In the genomic region with DNA sequence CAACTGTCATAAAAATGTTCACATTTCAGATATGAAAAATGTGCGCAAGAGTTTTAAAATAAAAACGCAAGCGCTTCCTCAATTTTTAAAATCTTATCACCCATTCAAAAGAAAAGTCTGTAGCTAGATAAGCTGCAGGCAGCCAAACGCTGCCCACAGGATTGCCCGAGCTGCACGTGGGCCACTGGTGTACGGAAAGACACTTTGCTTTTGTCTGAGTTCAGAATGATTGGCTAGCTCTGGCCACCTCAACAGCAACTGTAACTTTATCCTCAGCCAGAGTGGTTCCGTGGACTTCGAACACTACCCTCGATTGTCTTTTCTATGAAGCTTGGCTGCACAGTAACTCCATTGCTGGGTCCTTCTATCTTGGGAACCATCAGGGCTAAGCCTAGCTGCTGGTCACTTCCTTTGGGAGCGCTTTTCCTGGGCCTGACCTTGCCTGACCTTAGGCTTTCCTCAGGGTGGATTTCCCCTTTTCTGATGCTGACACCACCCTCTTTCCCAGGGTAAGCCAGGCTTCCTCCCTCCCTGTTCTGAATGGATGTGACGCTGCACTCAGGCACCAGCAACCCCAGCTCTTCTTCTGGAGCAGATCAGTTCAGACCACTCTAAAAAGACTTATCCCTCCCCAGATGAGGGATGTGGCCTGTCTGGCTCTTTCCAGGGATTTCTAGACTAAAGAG, we compare ENCODE assay signal across 9 mouse cellular contexts.
DNase-seq lines count a peak whose midpoint lies in the region; ATAC-seq and TF ChIP-seq lines count a peak whose summit lies in the region.
"Had no signal": no experiment of that assay in that cellular context is flagged by ENCODE, and none has a peak within 500 bp of the region (broad histone marks: within the 10 kb centered on the region; RNA-seq: fewer than 3 reads in every experiment).

No protein-coding gene starts in this region.

- no peak for TF ChIP-seq CTCF in spleen, adult 2 months (IDR thresholded peaks at IDR 0.05; ENCODE audit: extremely low read depth, insufficient read depth, insufficient read length, insufficient replicate concordance)
- TF ChIP-seq CTCF in forebrain, postnatal 0 days (IDR thresholded peaks at IDR 0.05; ENCODE audit: low read depth): no peak

- TF ChIP-seq POLR2A in spleen, adult 2 months (IDR thresholded peaks at IDR 0.05; ENCODE audit: low read depth, low read length): no peak

- no peak for ATAC-seq in heart, embryonic 15.5 days (replicated peaks; ENCODE audit: insufficient number of reproducible peaks, insufficient read depth, low FRiP score, low read depth)
- ATAC-seq in liver, embryonic 13.5 days (ENCODE audit: low read depth): no peak
- ATAC-seq in forebrain, postnatal 0 days: no peak

- peak overlapping the region; percentile 29; the same call in 1 of the 2 replicates for H3K27ac ChIP-seq in spleen, adult 2 months (ENCODE audit: insufficient read depth, low read length)
- peak overlapping the region; percentile 59 for H3K27ac ChIP-seq in heart, embryonic 15.5 days
- peak overlapping the region; percentile 75 for H3K27ac ChIP-seq in liver, embryonic 13.5 days
- H3K27ac ChIP-seq in forebrain, postnatal 0 days (ENCODE audit: low read depth, low read length): no peak overlapping the region

- no peak for DNase-seq in spleen, adult 2 months (ENCODE audit: low read depth in 1 of 2, low spot score in 2 of 2)
- no peak for DNase-seq in spleen, adult 12 weeks (ENCODE audit: low spot score)
- no peak for DNase-seq in liver, embryonic 13.5 days
- no peak for DNase-seq in left cerebral cortex, adult 8-10 months (ENCODE audit: low spot score in 2 of 2)
- DNase-seq in forebrain, postnatal 0 days: no peak
- DNase-seq in layer of hippocampus, postnatal 36 days: no peak
- DNase-seq in cerebellum, adult 11 months: no peak
- DNase-seq: spleen, adult 18-20 months had no signal

- peaks cover 6% of the 10 kb centered on the region for H3K4me1 ChIP-seq in spleen, adult 2 months (ENCODE audit: control insufficient read depth, insufficient read depth, insufficient read length)
- peaks cover 55% of the 10 kb centered on the region for H3K4me1 ChIP-seq in heart, embryonic 15.5 days (replicated peaks)
- H3K4me1 ChIP-seq in liver, embryonic 13.5 days (replicated peaks): peaks cover 100% of the 10 kb centered on the region
- no peaks in the 10 kb centered on the region for H3K4me1 ChIP-seq in forebrain, postnatal 0 days (ENCODE audit: insufficient read depth)

- H3K4me3 ChIP-seq in spleen, adult 2 months (ENCODE audit: extremely low read depth, insufficient read depth, insufficient read length): no peak overlapping the region
- no peak overlapping the region for H3K4me3 ChIP-seq in heart, embryonic 15.5 days
- H3K4me3 ChIP-seq in liver, embryonic 13.5 days (replicated peaks): peak overlapping the region; percentile 16; the same call in 1 of the 2 replicates
- no peak overlapping the region for H3K4me3 ChIP-seq in forebrain, postnatal 0 days (ENCODE audit: low read depth, low read length)

- no peaks in the 10 kb centered on the region for H3K9me3 ChIP-seq in heart, embryonic 15.5 days (replicated peaks)
- H3K9me3 ChIP-seq in liver, embryonic 13.5 days (replicated peaks): no peaks in the 10 kb centered on the region
- no peaks in the 10 kb centered on the region for H3K9me3 ChIP-seq in forebrain, postnatal 0 days (ENCODE audit: low read length)

- H3K27me3 ChIP-seq in spleen, adult 2 months (ENCODE audit: control insufficient read depth, insufficient read depth, low read length): no peaks in the 10 kb centered on the region
- peaks cover 16% of the 10 kb centered on the region for H3K27me3 ChIP-seq in heart, embryonic 15.5 days
- no peaks in the 10 kb centered on the region for H3K27me3 ChIP-seq in liver, embryonic 13.5 days
- H3K27me3 ChIP-seq in forebrain, postnatal 0 days (ENCODE audit: insufficient read depth, low read length): no peaks in the 10 kb centered on the region

- 20% methylated on average over 12 of the region's 12 CpGs for WGBS in spleen, adult 2 months
- 36% methylated on average over 12 of the region's 12 CpGs for WGBS in heart, embryonic 15.5 days
- 8% methylated on average over 12 of the region's 12 CpGs for WGBS in liver, embryonic 13.5 days (ENCODE audit: insufficient replicate concordance)
- WGBS in forebrain, postnatal 0 days: 57% methylated on average over 12 of the region's 12 CpGs

- H3K36me3 ChIP-seq in spleen, adult 2 months (ENCODE audit: control insufficient read depth, insufficient read depth, low read length): no peaks in the 10 kb centered on the region
- no peaks in the 10 kb centered on the region for H3K36me3 ChIP-seq in heart, embryonic 15.5 days
- H3K36me3 ChIP-seq in liver, embryonic 13.5 days: no peaks in the 10 kb centered on the region
- H3K36me3 ChIP-seq in forebrain, postnatal 0 days (ENCODE audit: insufficient read depth): no peaks in the 10 kb centered on the region

- H3K9ac ChIP-seq in heart, embryonic 15.5 days: no peak overlapping the region
- H3K9ac ChIP-seq in liver, embryonic 13.5 days: peak overlapping the region; percentile 37
- H3K9ac ChIP-seq in forebrain, postnatal 0 days: no peak overlapping the region

- peak overlapping the region; percentile 46; the same call in 1 of the 2 replicates for H3K4me2 ChIP-seq in heart, embryonic 15.5 days
- H3K4me2 ChIP-seq in liver, embryonic 13.5 days: peak overlapping the region; percentile 49
- no peak overlapping the region for H3K4me2 ChIP-seq in forebrain, postnatal 0 days (ENCODE audit: low read depth)
